Mouse (Mus musculus): ENCODE measurements around the gene Hsf4.

- TF ChIP-seq POLR2A (IDR thresholded peaks at IDR 0.05; ENCODE audit: extremely low read depth, insufficient read depth, low read length) (no peak), CTCF (IDR thresholded peaks at IDR 0.05; ENCODE audit: low read depth, low read length) (no peak)
Observed at GRCm38 (mm10) chr8:105312891-105313481, 43.4 kb downstream of the Hsf4 start.
